Mouse (Mus musculus) mouse trophoblast stem cell (cell line): ENCODE results near the gene Zfp986.
"Not testable (repeated sequence)": the region's sequence is repeated elsewhere in the genome, so short reads cannot be mapped to it uniquely, and the experiment has no call there.

Source experiments
- in situ Hi-C, 2 experiments: fragments of 300-500 bp; cut with MseI, MboI; formaldehyde crosslinking; loops; 2 replicates in 1 of 2; 3 replicates in 1 of 2; pipeline ENCODE4 v1.15.1; 2025

Gene Zfp986

DNA sequence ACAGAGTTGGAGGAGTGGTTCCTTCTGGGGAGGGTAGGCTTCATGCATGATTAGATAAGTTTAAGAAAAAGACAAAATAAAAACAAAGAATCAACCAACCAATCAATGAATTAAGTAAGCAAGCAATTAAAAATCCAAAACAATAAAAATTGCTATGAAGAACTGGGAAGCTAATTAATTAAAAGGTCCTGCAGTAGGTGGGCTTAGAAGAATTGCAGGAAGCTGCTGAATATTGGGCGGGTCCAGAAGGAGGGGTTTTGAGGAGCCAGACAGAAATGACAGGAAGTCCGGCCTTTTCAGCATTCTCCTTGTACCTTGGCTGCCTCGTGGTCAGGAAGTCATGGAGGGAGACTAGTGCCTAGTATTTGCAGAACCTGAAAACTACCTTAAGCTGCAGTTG lies at the start of gene Zfp986:
Zfp986 (plus strand) TSS at position 301 of the 400 bp plus-strand sequence.
- in situ Hi-C loops: not testable (repeated sequence)

DNA sequence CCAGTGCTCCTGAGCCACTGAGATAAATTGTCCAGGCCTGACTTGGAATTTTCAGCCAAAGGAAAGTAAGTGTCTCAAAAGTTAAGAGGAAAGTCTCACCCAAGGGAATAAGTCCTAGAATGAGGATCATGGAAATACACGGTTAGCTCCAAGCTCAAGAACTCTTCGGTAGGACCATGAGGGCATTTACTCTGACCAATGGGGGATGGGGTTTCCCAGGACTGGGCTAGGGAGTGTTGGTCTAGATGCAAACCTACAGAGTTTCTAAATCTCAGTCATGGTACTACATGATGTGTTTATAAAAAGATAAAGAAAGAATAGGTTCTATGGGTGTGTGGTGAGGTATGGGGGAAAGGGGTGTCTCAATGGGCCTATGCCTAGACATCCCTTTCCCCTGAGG lies 48.6 kb upstream of the Zfp986 start:
- in situ Hi-C loops: not testable (repeated sequence)

DNA sequence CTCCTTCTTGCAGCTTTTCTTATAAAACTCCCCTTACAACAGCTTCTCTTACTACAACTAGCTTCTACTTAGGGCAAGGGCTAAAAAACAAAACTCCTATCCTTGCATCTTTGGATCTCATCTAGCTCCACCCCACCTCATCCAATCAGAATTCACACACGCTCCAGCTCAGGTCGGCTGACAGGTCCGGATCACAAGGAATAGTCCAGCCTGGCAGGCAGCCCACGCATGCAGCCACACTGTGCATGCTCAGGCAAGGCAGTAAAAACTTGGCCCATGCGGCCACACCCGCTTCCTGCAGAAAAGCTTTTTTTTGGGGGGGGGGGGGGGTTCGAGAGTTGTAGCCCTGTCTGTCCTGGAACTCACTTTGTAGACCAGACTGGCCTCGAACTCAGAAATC lies 43.0 kb upstream of the Zfp986 start:
- in situ Hi-C loops: not testable (repeated sequence)

DNA sequence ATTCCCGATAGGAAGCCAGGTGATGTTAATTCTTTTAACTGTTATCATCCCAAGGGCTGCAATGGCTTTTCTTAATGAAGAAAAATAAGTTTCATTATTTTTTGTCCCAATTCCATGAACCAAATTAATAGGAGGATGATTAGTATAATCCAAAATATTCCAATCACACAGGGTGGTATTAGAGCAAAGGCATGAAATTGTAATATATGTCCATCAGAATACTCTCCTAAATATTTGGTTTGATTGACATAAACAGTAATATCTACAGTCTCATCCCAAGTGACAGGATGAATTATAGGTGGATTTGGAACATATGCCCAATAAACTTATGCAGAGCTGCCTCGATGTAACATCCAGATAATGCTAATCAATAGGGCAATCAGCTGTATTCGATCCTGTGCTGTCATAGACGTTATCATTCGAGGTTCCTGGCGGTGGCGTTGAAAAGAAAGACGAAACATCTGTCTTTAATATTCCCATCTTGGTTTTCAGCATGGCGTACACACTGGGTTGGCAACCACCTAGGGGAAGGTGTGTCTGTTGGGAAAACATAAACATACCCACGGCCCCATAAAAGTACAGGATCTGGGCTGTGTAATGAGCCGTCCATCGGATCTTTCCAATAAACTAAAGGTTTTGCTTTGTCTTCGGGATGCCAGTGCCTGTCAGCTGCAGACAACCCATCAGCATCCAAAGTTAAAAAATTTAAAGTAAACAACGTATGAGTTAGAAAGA lies 37.1 kb upstream of the Zfp986 start:
- in situ Hi-C loops: not testable (repeated sequence)

DNA sequence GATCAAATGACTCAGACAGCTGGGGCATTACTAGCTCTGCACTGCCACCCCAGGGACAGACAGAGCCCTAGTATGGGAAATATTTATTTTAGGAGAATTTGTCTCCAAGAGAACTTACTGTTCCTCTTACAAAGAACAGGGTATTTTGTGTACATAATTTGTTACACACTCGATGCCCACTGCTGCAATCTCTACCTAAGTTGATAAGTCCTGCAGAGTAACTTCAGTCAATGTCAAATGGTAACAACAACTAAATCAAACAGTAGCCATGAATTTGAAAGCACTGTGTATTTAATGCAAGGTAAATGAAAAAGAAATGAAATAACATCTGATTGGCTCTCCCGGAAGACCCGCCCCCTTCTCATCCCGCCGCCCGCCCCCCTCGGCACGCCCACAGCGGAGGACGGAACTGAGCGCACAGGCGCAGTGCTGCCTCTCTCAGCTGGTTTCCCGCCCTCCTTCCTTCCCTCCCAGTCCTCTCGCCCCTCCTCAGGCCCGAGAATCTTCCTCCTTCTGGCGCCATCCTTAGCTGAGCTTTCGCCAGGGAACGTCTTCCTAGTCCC lies 32.2 kb upstream of the Zfp986 start:
- in situ Hi-C loops: not testable (repeated sequence)

DNA sequence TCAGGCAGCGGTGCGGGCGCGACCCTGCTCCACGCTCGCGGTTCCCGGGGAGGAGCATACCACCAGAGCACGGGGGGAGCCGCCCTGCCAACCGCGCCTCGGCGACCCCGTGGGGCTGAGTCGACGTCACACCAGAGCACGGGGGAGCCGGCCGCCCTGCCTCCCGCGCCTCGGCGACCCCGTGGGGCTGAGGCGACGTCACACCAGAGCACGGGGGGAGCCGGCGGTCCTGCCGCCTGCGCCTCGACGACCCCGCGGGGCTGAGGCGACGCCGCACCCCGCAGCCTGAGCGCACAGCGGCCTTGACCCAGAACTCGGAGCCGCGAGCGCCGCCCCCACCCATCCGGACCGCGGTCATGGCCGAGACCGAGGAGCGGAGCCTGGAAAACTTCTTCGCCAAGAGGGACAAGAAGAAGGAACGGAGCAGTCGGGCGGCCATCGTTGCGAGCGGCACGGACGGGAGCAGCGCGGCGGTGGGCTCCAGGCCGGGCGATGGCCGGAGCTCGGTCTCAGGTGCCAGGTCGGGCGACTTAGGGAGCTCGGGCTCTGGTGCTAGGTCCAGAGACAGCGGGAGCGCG lies 31.6 kb upstream of the Zfp986 start:
- in situ Hi-C loops: not testable (repeated sequence)

DNA sequence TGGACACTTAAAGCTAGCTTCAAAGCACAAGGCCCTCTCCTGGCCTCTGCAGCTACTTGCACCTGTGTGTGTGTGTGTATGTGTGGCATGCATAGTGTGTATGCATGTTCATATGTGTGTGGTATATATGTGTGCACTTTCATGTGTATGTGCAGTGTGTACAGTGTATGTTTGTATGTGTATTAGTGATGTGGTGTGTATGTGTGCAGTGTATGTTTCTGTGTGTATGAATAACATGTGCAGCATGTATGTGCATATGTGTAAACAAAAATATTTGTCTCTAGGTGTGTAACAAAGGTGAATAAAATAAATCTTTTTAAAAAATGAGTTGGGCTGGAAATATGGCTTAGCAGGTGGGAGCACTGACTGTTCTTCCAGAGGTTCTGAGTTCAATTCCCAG lies 21.8 kb upstream of the Zfp986 start:
- in situ Hi-C loops: not testable (repeated sequence)

DNA sequence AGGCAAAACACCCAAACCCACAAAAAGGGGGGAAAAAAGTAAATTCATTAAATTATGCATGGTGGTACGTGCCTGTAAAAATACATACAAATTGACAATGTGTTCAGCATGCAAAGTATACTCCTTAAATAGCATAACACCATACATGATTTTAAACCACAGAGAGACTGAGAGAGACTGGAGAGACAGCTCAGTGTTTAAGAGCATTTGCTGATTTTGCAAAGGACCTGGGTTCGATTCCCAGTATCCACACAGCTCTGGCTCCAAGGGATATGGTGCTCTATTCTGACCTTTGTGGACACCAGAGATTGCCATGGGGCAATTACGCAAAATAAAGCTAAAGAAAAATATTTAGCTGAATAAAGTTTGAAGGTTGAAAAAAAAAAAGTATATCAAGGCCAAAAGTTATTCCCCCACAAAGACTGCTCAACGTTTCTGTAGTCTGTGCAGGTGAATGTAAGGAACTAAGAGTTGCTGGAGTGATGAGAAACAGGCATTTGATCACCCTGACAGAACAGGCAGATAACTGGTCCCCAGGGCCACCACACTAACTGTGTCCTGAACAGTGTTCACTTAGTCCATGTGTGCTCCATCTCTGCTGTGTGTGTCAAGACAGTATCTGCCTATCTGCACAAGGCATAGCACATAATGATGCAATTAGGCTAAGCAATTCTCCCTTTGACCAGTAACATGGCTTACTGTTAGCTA lies 20.3 kb upstream of the Zfp986 start:
- in situ Hi-C loops: not testable (repeated sequence)

DNA sequence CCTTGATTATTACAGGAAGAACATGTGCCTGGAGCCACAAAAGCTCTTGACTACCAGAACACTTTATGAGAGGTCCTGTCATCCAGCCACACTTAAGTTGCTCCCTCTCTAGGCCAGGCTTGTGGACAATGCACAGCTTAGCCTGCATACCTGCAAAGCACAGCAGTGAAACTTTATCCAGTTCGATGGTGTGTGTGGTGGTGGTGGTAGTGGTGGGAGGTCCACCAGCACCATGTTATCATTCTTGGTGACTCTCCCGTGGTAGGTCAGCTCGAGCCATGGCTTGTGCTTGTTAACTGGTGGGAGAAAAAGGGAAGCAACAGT lies 19.7 kb upstream of the Zfp986 start:
- in situ Hi-C loops: not testable (repeated sequence)

DNA sequence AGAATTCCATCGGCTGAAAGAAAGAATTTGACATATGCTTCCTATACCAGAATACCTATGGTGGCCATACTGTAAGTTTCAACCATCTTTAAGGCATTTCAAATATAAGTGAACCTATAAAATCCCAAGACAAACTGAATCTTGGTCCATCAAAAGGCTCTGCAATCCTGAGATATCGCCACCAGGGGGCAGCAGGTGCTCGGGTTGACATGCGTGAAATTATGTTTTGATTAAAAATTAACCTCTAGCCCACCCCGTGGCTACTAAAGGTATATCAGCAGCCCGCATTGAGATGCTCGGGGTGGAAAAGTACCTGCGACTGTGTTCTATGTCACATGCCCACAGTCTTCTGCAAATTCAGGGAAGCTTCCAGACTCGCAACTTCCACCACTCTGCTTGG lies 17.2 kb upstream of the Zfp986 start:
- in situ Hi-C loops: not testable (repeated sequence)

DNA sequence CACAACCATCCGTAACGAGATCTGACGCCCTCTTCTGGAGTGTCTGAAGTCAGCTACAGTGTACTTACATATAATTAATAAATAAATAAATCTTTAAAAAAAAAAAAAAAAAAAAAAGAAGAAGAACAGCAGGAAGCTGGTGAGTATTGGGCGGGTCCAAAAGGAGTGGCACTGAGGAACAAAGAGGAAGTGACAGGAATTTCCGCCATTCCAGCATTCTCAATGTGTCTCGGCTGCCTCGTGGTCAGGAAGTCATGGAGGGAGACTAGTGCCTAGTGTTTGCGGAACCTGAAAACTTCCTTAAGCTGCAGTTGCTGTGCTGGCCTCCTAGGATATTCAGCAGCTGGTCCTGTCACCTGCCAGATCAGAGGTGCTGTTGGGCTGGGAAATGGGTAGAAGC lies 4.7 kb upstream of the Zfp986 start:
- in situ Hi-C loops: not testable (repeated sequence)
